Mouse (Mus musculus) kidney, adult 2 months (tissue): Measurements from ENCODE around the gene Prex1. TPM values are rescaled to one million over a fixed set of nuclear protein-coding genes. Genes with fewer than 3 reads are reported as not detected.

Source experiments
- DNase-seq: peaks from one replicate; pipeline ENCODE4 v3.0.0; 2021
- H3K27ac ChIP-seq: fragments of 200-500 bp; 2 replicates; pipeline ENCODE4 v1.5.1; 2012; ENCODE audit warnings: low read depth, low read length, control low read depth, inconsistent platforms; ENCODE audit not compliant: insufficient read depth
- H3K27me3 ChIP-seq: fragments of 200-500 bp; replicated peaks from 2 replicates; pipeline ENCODE4 v1.6.1; 2012; ENCODE audit warnings: mild to moderate bottlenecking, moderate library complexity, low read length, inconsistent platforms; ENCODE audit not compliant: control insufficient read depth, insufficient read depth
- H3K36me3 ChIP-seq: fragments of 200-500 bp; 2 replicates; pipeline ENCODE4 v1.6.1; 2012; ENCODE audit warnings: mild to moderate bottlenecking, moderate library complexity, low read length, inconsistent platforms; ENCODE audit not compliant: control insufficient read depth, insufficient read depth
- H3K4me1 ChIP-seq: fragments of 200-500 bp; 2 replicates; pipeline ENCODE4 v1.6.1; 2011; ENCODE audit warnings: low read length; ENCODE audit not compliant: control insufficient read depth, insufficient read depth
- H3K4me3 ChIP-seq: fragments of 200-500 bp; 2 replicates; pipeline ENCODE4 v1.5.1; 2011; ENCODE audit warnings: mild to moderate bottlenecking, low read depth, low read length, control low read depth; ENCODE audit not compliant: insufficient read depth
- CTCF ChIP-seq: fragments of 200-500 bp; conservative IDR thresholded peaks from 2 replicates; pipeline ENCODE4 v1.5.1; 2011; ENCODE audit warnings: low read depth, mild to moderate bottlenecking, control low read depth, low read length, moderate library complexity, mixed read lengths; ENCODE audit not compliant: insufficient read depth, insufficient read length
- POLR2A ChIP-seq: fragments of 200-500 bp; IDR thresholded peaks from one replicate; pipeline ENCODE4 v1.6.1; 2011; ENCODE audit warnings: low read depth, low read length, control low read depth
- WGBS: fragments of 180-500 bp; shearing (Covaris S2); methylation state at CpG from one replicate; pipeline ENCODE4 v1.1.7; 2018; 5-methylcytosine and 5-hydroxymethylcytosine counted together
- polyA plus RNA-seq: library from polyadenylated mRNA; depleted of rRNA; stranded (reverse); fragments of >200 nt; gene quantifications from 2 replicates; pipeline ENCODE4 v1.2.3, GENCODE M21; 2012

Gene Prex1
- polyA plus RNA-seq, 1 experiment = 14.5 TPM

GRCm38 (mm10) chr2:166709883-166710282 lies 3.7 kb downstream of the Prex1 start:
- no peak for DNase-seq
- no peak overlapping the region for H3K4me3 ChIP-seq
- no peaks in the 10 kb centered on the region for H3K36me3 ChIP-seq
- no peak overlapping the region for H3K27ac ChIP-seq
- TF ChIP-seq POLR2A (no peak), CTCF (no peak)
- peaks cover 6% of the 10 kb centered on the region; the same call in 1 of the 2 replicates for H3K4me1 ChIP-seq
- no peaks in the 10 kb centered on the region for H3K27me3 ChIP-seq
- WGBS = 91% methylated on average over 2 of the region's 2 CpGs

- Histone ChIP-seq H3K27ac (no peak overlapping the region), H3K36me3 (no peaks in the 10 kb centered on the region)
Observed at GRCm38 (mm10) chr2:166708304-166708703, 5.3 kb downstream of the Prex1 start.

GRCm38 (mm10) chr2:166706526-166706925 lies 7.1 kb downstream of the Prex1 start:
- DNase-seq = no peak
- H3K36me3 ChIP-seq = no peaks in the 10 kb centered on the region
- H3K4me1 ChIP-seq = no peaks in the 10 kb centered on the region
- H3K4me3 ChIP-seq = no peak overlapping the region
- TF ChIP-seq POLR2A (no peak), CTCF (no peak)
- 86% methylated on average over 2 of the region's 2 CpGs for WGBS
- no peaks in the 10 kb centered on the region for H3K27me3 ChIP-seq
- no peak overlapping the region for H3K27ac ChIP-seq

More at GRCm38 (mm10) chr2:166708304-166708703, 5.3 kb downstream of the Prex1 start:
- no peak for DNase-seq
- WGBS = 90% methylated on average over 8 of the region's 8 CpGs
- no peak for TF ChIP-seq POLR2A
- TF ChIP-seq CTCF = no peak
- Histone ChIP-seq H3K4me1 (no peaks in the 10 kb centered on the region), H3K27me3 (no peaks in the 10 kb centered on the region), H3K4me3 (no peak overlapping the region)

- TF ChIP-seq POLR2A (no peak), CTCF (no peak)
- Histone ChIP-seq H3K27ac (no peak overlapping the region), H3K36me3 (no peaks in the 10 kb centered on the region), H3K4me3 (no peak overlapping the region), H3K27me3 (no peaks in the 10 kb centered on the region), H3K4me1 (no peaks in the 10 kb centered on the region)
- 79% methylated on average over 3 of the region's 3 CpGs for WGBS
- no peak for DNase-seq
Observed at GRCm38 (mm10) chr2:166703491-166703890, 10.1 kb downstream of the Prex1 start.

- Histone ChIP-seq H3K27me3 (no peaks in the 10 kb centered on the region), H3K4me1 (no peaks in the 10 kb centered on the region), H3K36me3 (no peaks in the 10 kb centered on the region), H3K4me3 (no peak overlapping the region), H3K27ac (no peak overlapping the region)
- no peak for DNase-seq
- 98% methylated on average over 2 of the region's 2 CpGs for WGBS
- no peak for TF ChIP-seq POLR2A
- no peak for TF ChIP-seq CTCF
Observed at GRCm38 (mm10) chr2:166702113-166702445, 11.6 kb downstream of the Prex1 start.

GRCm38 (mm10) chr2:166701248-166702112 lies 12.2 kb downstream of the Prex1 start:
- Histone ChIP-seq H3K27ac (no peak overlapping the region), H3K27me3 (no peaks in the 10 kb centered on the region), H3K4me1 (no peaks in the 10 kb centered on the region), H3K4me3 (no peak overlapping the region), H3K36me3 (no peaks in the 10 kb centered on the region)
- TF ChIP-seq POLR2A (no peak), CTCF (no peak)
- DNase-seq = no peak
- WGBS = 55% methylated on average over 23 of the region's 23 CpGs

- 78% methylated on average over 13 of the region's 13 CpGs for WGBS
- no peak for TF ChIP-seq CTCF
- TF ChIP-seq POLR2A = no peak
- Histone ChIP-seq H3K27ac (no peak overlapping the region), H3K4me1 (no peaks in the 10 kb centered on the region), H3K36me3 (no peaks in the 10 kb centered on the region), H3K4me3 (no peak overlapping the region), H3K27me3 (no peaks in the 10 kb centered on the region)
- no peak for DNase-seq
Observed at GRCm38 (mm10) chr2:166700732-166701131, 12.9 kb downstream of the Prex1 start.

- peak; percentile 21 for DNase-seq
- H3K27me3 ChIP-seq = no peaks in the 10 kb centered on the region
- TF ChIP-seq CTCF (no peak), POLR2A (no peak)
- 47% methylated on average over 8 of the region's 8 CpGs for WGBS
- no peak overlapping the region for H3K4me3 ChIP-seq
- no peaks in the 10 kb centered on the region for H3K4me1 ChIP-seq
- H3K36me3 ChIP-seq = no peaks in the 10 kb centered on the region
- no peak overlapping the region for H3K27ac ChIP-seq
Observed at GRCm38 (mm10) chr2:166700116-166700515, 13.5 kb downstream of the Prex1 start.
